Mouse (Mus musculus): ENCODE data around the gene Cts3.
"Not testable (repeated sequence)": the region's sequence is repeated elsewhere in the genome, so short reads cannot be mapped to it uniquely, and the experiment has no call there.

The Cts3 gene

GRCm38 (mm10) chr13:61570027-61570426 is at the start of gene Cts3:
Gene Cts3 (minus strand): TSS chr13:61570127.
- no peak for DNase-seq (ENCODE audit: low read depth, low spot score)

GRCm38 (mm10) chr13:61568074-61568473 is 1.9 kb downstream of the Cts3 start, which contains the start of gene Gm49352:
Gene Gm49352 (minus strand): TSS chr13:61568174.
- not testable (repeated sequence) for DNase-seq (ENCODE audit: low read depth, low spot score)

- DNase-seq (ENCODE audit: low read depth, low spot score), result no peak
Measured at GRCm38 (mm10) chr13:61541631-61542030, 28.3 kb downstream of the Cts3 start, which contains the start of gene Ctsm. Gene Ctsm (minus strand): TSS chr13:61541839.

Measured in telencephalon, adult 2 months (tissue).